Mouse (Mus musculus): ENCODE data around the gene Camk2g.

GRCm38 (mm10) chr14:20694884-20695760 is 98.8 kb downstream of the Camk2g start, which contains the start of gene Fut11:
- no peak for TF ChIP-seq CTCF (IDR thresholded peaks at IDR 0.05; ENCODE audit: extremely low read depth, insufficient read length, insufficient replicate concordance, low read depth, low read length)
- peak; percentile 44; the same call in 1 of the 2 replicates for TF ChIP-seq POLR2A (IDR thresholded peaks at IDR 0.05; ENCODE audit: low read depth, low read length)
